Mouse (Mus musculus) embryonic facial prominence, embryonic 11.5 days (tissue): ENCODE data around the gene Sdc4. TPM values are rescaled to one million over a fixed set of nuclear protein-coding genes. Genes with fewer than 3 reads are reported as not detected.
A peak's percentile ranks its signal among the peaks of the same experiment; 100 is the strongest.

Source experiments
- ATAC-seq: fragments of 200-750 bp; cut with Nextera tagmentation; replicated peaks from 2 replicates; pipeline ENCODE4 v1.8.0; 2017; ENCODE audit warnings: low read depth; ENCODE audit not compliant: insufficient number of reproducible peaks, low FRiP score, low TSS enrichment
- DNase-seq: peaks from one replicate; pipeline ENCODE4 v3.0.0-alpha.2; 2015; ENCODE audit warnings: low spot score
- H3K27ac ChIP-seq: fragments of 300-500 bp; sonication (generic); replicated peaks from 2 replicates; pipeline ENCODE4 v1.5.1; 2014; ENCODE audit warnings: mild to moderate bottlenecking, low read depth, low read length, control low read depth
- H3K27me3 ChIP-seq: fragments of 300-500 bp; sonication (generic); 2 replicates; pipeline ENCODE4 v1.6.1; 2014; ENCODE audit warnings: mild to moderate bottlenecking, low read length, moderate library complexity, mixed read lengths; ENCODE audit not compliant: control insufficient read depth, insufficient read depth
- H3K36me3 ChIP-seq: fragments of 300-500 bp; sonication (generic); replicated peaks from 2 replicates; pipeline ENCODE4 v1.6.1; 2014; ENCODE audit warnings: low read depth, mild to moderate bottlenecking, low read length, moderate library complexity, mixed read lengths; ENCODE audit not compliant: control insufficient read depth, insufficient read depth
- H3K4me1 ChIP-seq: fragments of 300-500 bp; sonication (generic); 2 replicates; pipeline ENCODE4 v1.6.1; 2014; ENCODE audit warnings: low read length, mixed read lengths; ENCODE audit not compliant: control insufficient read depth, insufficient read depth
- H3K4me2 ChIP-seq: fragments of 300-500 bp; sonication (generic); 2 replicates; pipeline ENCODE4 v1.6.1; 2014; ENCODE audit warnings: low read depth, mild to moderate bottlenecking, control low read depth, low read length, moderate library complexity
- H3K4me3 ChIP-seq: fragments of 300-500 bp; sonication (generic); 2 replicates; pipeline ENCODE4 v1.5.1; 2014; ENCODE audit warnings: low read depth, low read length, control low read depth
- H3K9ac ChIP-seq: fragments of 300-500 bp; sonication (generic); replicated peaks from 2 replicates; pipeline ENCODE4 v1.6.1; 2014; ENCODE audit warnings: mild to moderate bottlenecking, control low read depth, low read length
- H3K9me3 ChIP-seq: fragments of 300-500 bp; sonication (generic); replicated peaks from 2 replicates; pipeline ENCODE4 v1.6.1; 2016; ENCODE audit warnings: mild to moderate bottlenecking, low read length, inconsistent platforms, mixed read lengths; ENCODE audit not compliant: control insufficient read depth
- WGBS: fragments of 180-500 bp; shearing (Covaris S2); extraction: QIAGEN DNeasy Blood & Tissue Kit; methylation state at CpG from one replicate; pipeline ENCODE4 v1.1.7; 2014; 5-methylcytosine and 5-hydroxymethylcytosine counted together
- polyA plus RNA-seq: library from polyadenylated mRNA; unstranded; fragments of >200 nt; fragmentation: Nextera tagmentation; extraction: Ambion mirVana; gene quantifications from 2 replicates; pipeline ENCODE4 v1.2.1, GENCODE M21; 2014

Gene Sdc4
- polyA plus RNA-seq, 1 experiment from 2014 or later: 19.2 TPM

DNA sequence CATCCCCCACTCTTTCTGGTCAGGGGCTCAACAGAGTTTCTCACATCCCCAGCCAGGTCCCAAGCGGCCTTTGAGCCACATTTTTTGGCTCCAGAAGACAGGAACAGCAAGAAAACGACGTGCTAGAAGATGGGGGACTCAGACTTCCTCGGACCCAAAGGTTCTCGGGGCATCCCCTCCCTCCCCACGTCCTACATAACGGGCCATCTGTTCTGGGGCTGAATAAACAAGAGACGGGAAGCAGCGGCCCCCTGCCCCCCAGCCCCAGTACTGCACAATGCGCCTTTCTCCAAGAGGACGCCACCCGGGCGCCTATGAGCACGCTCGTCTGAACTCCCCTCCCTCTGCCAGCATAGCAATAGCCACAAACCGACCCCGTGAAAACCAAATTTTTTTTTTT lies 54.7 kb downstream of the Sdc4 start, which contains the start of gene Slpi:
Gene Slpi, minus strand, starts transcription at position 76 of the 400 bp plus-strand sequence.
- peak; percentile 55 for ATAC-seq
- DNase-seq: peak; percentile 68
- peak within 1 kb of the TSS; percentile 59; the same call in 1 of the 2 replicates for H3K27ac ChIP-seq
- H3K27me3 ChIP-seq: no peaks in the 10 kb centered on the region
- H3K9ac ChIP-seq: peak within 1 kb of the TSS; percentile 58
- H3K4me2 ChIP-seq: peak within 1 kb of the TSS; percentile 78
- 4% methylated on average over 17 of the region's 17 CpGs for WGBS
- no peaks in the 10 kb centered on the region for H3K9me3 ChIP-seq
- peak within 1 kb of the TSS; percentile 44 for H3K4me3 ChIP-seq
- H3K4me1 ChIP-seq: 0 out of 2 replicates have a peak, but pooled peaks cover 3% of the 10 kb centered on the region
- H3K36me3 ChIP-seq: no peaks in the 10 kb centered on the region

DNA sequence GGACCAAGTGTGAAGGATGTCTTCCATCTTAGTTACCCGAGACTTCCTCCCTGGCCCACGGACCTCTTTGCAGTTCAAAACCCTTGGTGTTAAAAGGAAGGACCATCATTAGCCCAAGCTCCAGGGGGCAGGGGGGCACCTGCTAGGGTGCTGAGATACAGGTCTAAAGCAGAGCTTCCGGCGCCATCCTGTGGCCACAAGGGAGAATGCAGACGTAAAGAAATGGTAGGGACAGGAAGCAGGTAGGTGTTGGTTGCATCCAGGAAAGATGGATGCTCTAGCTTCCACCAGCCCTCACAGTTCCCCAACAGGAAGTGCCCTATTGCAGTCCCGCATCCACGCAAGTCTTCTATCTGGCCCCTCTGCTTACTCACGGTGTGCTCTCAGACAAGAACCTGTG lies 56.7 kb downstream of the Sdc4 start:
- DNase-seq (peak; percentile 44), ATAC-seq (no peak)
- no peak overlapping the region for H3K9ac ChIP-seq
- WGBS: 23% methylated on average over 8 of the region's 8 CpGs
- H3K27ac ChIP-seq: no peak overlapping the region
- H3K4me2 ChIP-seq: no peak overlapping the region
- no peaks in the 10 kb centered on the region for H3K27me3 ChIP-seq
- H3K4me1 ChIP-seq: 0 out of 2 replicates have a peak, but pooled peaks cover 3% of the 10 kb centered on the region
- H3K36me3 ChIP-seq: no peaks in the 10 kb centered on the region
- H3K4me3 ChIP-seq: no peak overlapping the region
- no peaks in the 10 kb centered on the region for H3K9me3 ChIP-seq

DNA sequence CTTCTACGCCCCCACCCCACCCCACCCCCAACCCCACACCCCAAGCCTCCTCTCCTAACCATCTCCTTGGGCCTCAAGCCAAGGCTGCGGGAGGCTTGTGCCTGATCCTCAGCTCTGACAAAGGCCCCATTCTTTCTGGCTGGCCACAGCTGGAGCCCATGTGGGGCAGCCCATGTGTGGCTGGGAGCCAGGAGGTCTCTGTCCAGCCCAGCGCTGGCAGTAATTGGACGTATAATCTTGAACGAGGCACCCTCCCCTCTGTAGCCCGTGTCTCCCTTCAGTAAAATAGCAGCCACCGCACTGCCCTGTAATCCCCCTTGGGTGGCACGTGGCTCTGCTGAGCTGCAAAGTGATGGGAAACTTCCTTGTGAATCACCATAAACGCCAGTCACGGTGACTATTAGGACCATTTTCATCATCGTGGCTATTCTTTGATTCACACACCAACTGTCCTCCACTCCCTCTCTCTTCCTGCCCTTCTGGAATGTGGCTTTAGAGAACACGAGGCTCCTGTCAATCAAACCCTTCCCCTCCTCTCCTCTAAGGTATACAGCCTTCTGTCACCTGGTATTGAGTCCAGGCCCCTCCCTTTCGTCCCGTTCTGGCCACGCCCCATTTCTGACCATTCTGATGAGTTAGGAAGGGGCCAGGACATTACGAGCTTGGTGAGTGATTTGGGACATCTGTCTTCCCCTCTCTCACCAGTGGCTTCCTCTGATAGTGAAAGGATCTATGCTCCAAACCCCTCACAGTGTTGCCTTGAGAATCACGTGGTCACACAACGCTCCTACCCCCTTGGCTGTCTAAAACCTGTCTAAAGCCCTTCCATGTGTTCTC lies 57.5 kb downstream of the Sdc4 start:
- 6% methylated on average over 17 of the region's 18 CpGs for WGBS
- H3K27me3 ChIP-seq: no peaks in the 10 kb centered on the region

GRCm38 (mm10) chr2:164383656-164384399 lies 59.9 kb downstream of the Sdc4 start:
- 64% methylated on average over 11 of the region's 11 CpGs for WGBS
- no peak overlapping the region for H3K4me3 ChIP-seq

More for the DNA sequence above, 57.5 kb downstream of the Sdc4 start:
- Histone ChIP-seq H3K9ac (peak overlapping the region; percentile 22; the same call in 1 of the 2 replicates), H3K4me3 (no peak overlapping the region), H3K27ac (no peak overlapping the region), H3K36me3 (no peaks in the 10 kb centered on the region), H3K4me2 (no peak overlapping the region; the same call in 1 of the 2 replicates), H3K9me3 (no peaks in the 10 kb centered on the region), H3K4me1 (0 out of 2 replicates have a peak, but pooled peaks cover 3% of the 10 kb centered on the region)
- DNase-seq: peak; percentile 61
- peak; percentile 85 for ATAC-seq

GRCm38 (mm10) chr2:164382971-164383370 lies 60.7 kb downstream of the Sdc4 start:
- Histone ChIP-seq H3K4me3 (no peak overlapping the region), H3K9ac (no peak overlapping the region), H3K9me3 (no peaks in the 10 kb centered on the region), H3K36me3 (no peaks in the 10 kb centered on the region), H3K27ac (no peak overlapping the region), H3K4me1 (0 out of 2 replicates have a peak, but pooled peaks cover 3% of the 10 kb centered on the region), H3K4me2 (no peak overlapping the region), H3K27me3 (no peaks in the 10 kb centered on the region)
- 85% methylated on average over 3 of the region's 3 CpGs for WGBS
- DNase-seq (no peak), ATAC-seq (no peak)

More at GRCm38 (mm10) chr2:164383656-164384399, 59.9 kb downstream of the Sdc4 start:
- H3K4me2 ChIP-seq: no peak overlapping the region
- no peak overlapping the region for H3K9ac ChIP-seq
- no peaks in the 10 kb centered on the region for H3K27me3 ChIP-seq
- ATAC-seq: no peak
- H3K9me3 ChIP-seq: no peaks in the 10 kb centered on the region
- no peak overlapping the region for H3K27ac ChIP-seq
- no peaks in the 10 kb centered on the region for H3K36me3 ChIP-seq
- H3K4me1 ChIP-seq: 0 out of 2 replicates have a peak, but pooled peaks cover 3% of the 10 kb centered on the region
- no peak for DNase-seq

- H3K4me3 ChIP-seq: no peak overlapping the region
- H3K4me1 ChIP-seq: 0 out of 2 replicates have a peak, but pooled peaks cover 3% of the 10 kb centered on the region
- ATAC-seq (no peak), DNase-seq (no peak)
- no peak overlapping the region for H3K9ac ChIP-seq
- H3K4me2 ChIP-seq: no peak overlapping the region
- no peak overlapping the region for H3K27ac ChIP-seq
- 71% methylated on average over 8 of the region's 8 CpGs for WGBS
- H3K36me3 ChIP-seq: no peaks in the 10 kb centered on the region
- no peaks in the 10 kb centered on the region for H3K27me3 ChIP-seq
- no peaks in the 10 kb centered on the region for H3K9me3 ChIP-seq
Observed at GRCm38 (mm10) chr2:164381726-164382125, 62.0 kb downstream of the Sdc4 start.

- Histone ChIP-seq H3K9ac (no peak overlapping the region), H3K4me3 (no peak overlapping the region), H3K27me3 (no peaks in the 10 kb centered on the region), H3K36me3 (no peaks in the 10 kb centered on the region), H3K27ac (no peak overlapping the region), H3K4me1 (no peaks in the 10 kb centered on the region), H3K9me3 (no peaks in the 10 kb centered on the region), H3K4me2 (no peak overlapping the region)
- ATAC-seq (no peak), DNase-seq (no peak)
- 85% methylated on average over 15 of the region's 15 CpGs for WGBS
Observed at GRCm38 (mm10) chr2:164377478-164378426, 65.9 kb downstream of the Sdc4 start.
